Mouse (Mus musculus): ENCODE results near the gene Rpl11. TPM values are rescaled to one million over a fixed set of nuclear protein-coding genes. Genes with fewer than 3 reads are reported as not detected.
"Not testable (repeated sequence)": the region's sequence is repeated elsewhere in the genome, so short reads cannot be mapped to it uniquely, and the experiment has no call there.

The Rpl11 gene
- polyA plus RNA-seq, 1 experiment from 2014 or later, result 260 TPM

GRCm38 (mm10) chr4:136076776-136077538, 23.7 kb upstream of the Rpl11 start:
- Histone ChIP-seq H3K36me3 (replicated peaks; ENCODE audit: insufficient read depth, low read length) (no peaks in the 10 kb centered on the region), H3K27me3 (ENCODE audit: insufficient read depth, low read length) (peaks cover 20% of the 10 kb centered on the region), H3K9me3 (ENCODE audit: low read length) (no peaks in the 10 kb centered on the region), H3K4me3 (ENCODE audit: low read depth, low read length) (no peak overlapping the region), H3K9ac (replicated peaks) (no peak overlapping the region), H3K27ac (ENCODE audit: low read depth) (no peak overlapping the region), H3K4me1 (ENCODE audit: insufficient read depth) (no peaks in the 10 kb centered on the region), H3K4me2 (ENCODE audit: low read depth, low read length) (no peak overlapping the region)
- ATAC-seq (no peak), DNase-seq (no peak)
- TF ChIP-seq EP300 (IDR thresholded peaks at IDR 0.05; ENCODE audit: low read depth) (no peak), CTCF (IDR thresholded peaks at IDR 0.05; ENCODE audit: low read depth) (no peak)
- 45% methylated on average over 15 of the region's 15 CpGs for WGBS (ENCODE audit: insufficient replicate concordance)

GRCm38 (mm10) chr4:136071178-136071714, 18.0 kb upstream of the Rpl11 start:
- Histone ChIP-seq H3K27me3 (ENCODE audit: insufficient read depth, low read length) (peaks cover 12% of the 10 kb centered on the region), H3K27ac (ENCODE audit: low read depth) (no peak overlapping the region), H3K9ac (replicated peaks) (no peak overlapping the region), H3K4me2 (ENCODE audit: low read depth, low read length) (no peak overlapping the region), H3K4me1 (ENCODE audit: insufficient read depth) (peaks cover 10% of the 10 kb centered on the region), H3K4me3 (ENCODE audit: low read depth, low read length) (no peak overlapping the region), H3K36me3 (replicated peaks; ENCODE audit: insufficient read depth, low read length) (no peaks in the 10 kb centered on the region), H3K9me3 (ENCODE audit: low read length) (no peaks in the 10 kb centered on the region)
- peak; percentile 98 for TF ChIP-seq CTCF (IDR thresholded peaks at IDR 0.05; ENCODE audit: low read depth)
- no peak for TF ChIP-seq EP300 (IDR thresholded peaks at IDR 0.05; ENCODE audit: low read depth)
- peak; percentile 84 for DNase-seq
- WGBS (ENCODE audit: insufficient replicate concordance), result 5% methylated on average over 15 of the region's 15 CpGs
- ATAC-seq, result peak; percentile 66

GRCm38 (mm10) chr4:136070592-136070991, 17.4 kb upstream of the Rpl11 start:
- WGBS (ENCODE audit: insufficient replicate concordance), result 56% methylated on average over 6 of the region's 6 CpGs
- no peak overlapping the region for H3K27ac ChIP-seq (ENCODE audit: low read depth)
- no peak overlapping the region for H3K9ac ChIP-seq (replicated peaks)
- no peak for ATAC-seq
- peaks cover 10% of the 10 kb centered on the region for H3K4me1 ChIP-seq (ENCODE audit: insufficient read depth)
- H3K4me3 ChIP-seq (ENCODE audit: low read depth, low read length), result no peak overlapping the region
- no peaks in the 10 kb centered on the region for H3K9me3 ChIP-seq (ENCODE audit: low read length)
- H3K27me3 ChIP-seq (ENCODE audit: insufficient read depth, low read length), result peaks cover 12% of the 10 kb centered on the region
- DNase-seq, result no peak
- H3K4me2 ChIP-seq (ENCODE audit: low read depth, low read length), result no peak overlapping the region
- TF ChIP-seq CTCF (IDR thresholded peaks at IDR 0.05; ENCODE audit: low read depth) (no peak), EP300 (IDR thresholded peaks at IDR 0.05; ENCODE audit: low read depth) (no peak)
- H3K36me3 ChIP-seq (replicated peaks; ENCODE audit: insufficient read depth, low read length), result no peaks in the 10 kb centered on the region

GRCm38 (mm10) chr4:136069954-136070353, 16.7 kb upstream of the Rpl11 start:
- H3K27ac ChIP-seq (ENCODE audit: low read depth), result no peak overlapping the region
- TF ChIP-seq CTCF (IDR thresholded peaks at IDR 0.05; ENCODE audit: low read depth), result peak; percentile 98
- no peak for TF ChIP-seq EP300 (IDR thresholded peaks at IDR 0.05; ENCODE audit: low read depth)
- 3% methylated on average over 18 of the region's 18 CpGs for WGBS (ENCODE audit: insufficient replicate concordance)
- H3K4me1 ChIP-seq (ENCODE audit: insufficient read depth), result peaks cover 10% of the 10 kb centered on the region
- no peaks in the 10 kb centered on the region for H3K36me3 ChIP-seq (replicated peaks; ENCODE audit: insufficient read depth, low read length)
- H3K9me3 ChIP-seq (ENCODE audit: low read length), result no peaks in the 10 kb centered on the region
- DNase-seq (peak; percentile 86), ATAC-seq (peak; percentile 71)
- no peak overlapping the region for H3K4me2 ChIP-seq (ENCODE audit: low read depth, low read length)
- H3K4me3 ChIP-seq (ENCODE audit: low read depth, low read length), result no peak overlapping the region
- no peak overlapping the region for H3K9ac ChIP-seq (replicated peaks)
- peaks cover 12% of the 10 kb centered on the region for H3K27me3 ChIP-seq (ENCODE audit: insufficient read depth, low read length)

GRCm38 (mm10) chr4:136069313-136069712, 16.1 kb upstream of the Rpl11 start:
- 47% methylated on average over 4 of the region's 4 CpGs for WGBS (ENCODE audit: insufficient replicate concordance)
- no peak overlapping the region for H3K27ac ChIP-seq (ENCODE audit: low read depth)
- no peaks in the 10 kb centered on the region for H3K36me3 ChIP-seq (replicated peaks; ENCODE audit: insufficient read depth, low read length)
- ATAC-seq (peak; percentile 62), DNase-seq (no peak)
- H3K9me3 ChIP-seq (ENCODE audit: low read length), result no peaks in the 10 kb centered on the region
- TF ChIP-seq EP300 (IDR thresholded peaks at IDR 0.05; ENCODE audit: low read depth) (peak; percentile 61), CTCF (IDR thresholded peaks at IDR 0.05; ENCODE audit: low read depth) (no peak)
- H3K9ac ChIP-seq (replicated peaks), result no peak overlapping the region
- H3K4me3 ChIP-seq (ENCODE audit: low read depth, low read length), result no peak overlapping the region
- peaks cover 10% of the 10 kb centered on the region for H3K4me1 ChIP-seq (ENCODE audit: insufficient read depth)
- H3K4me2 ChIP-seq (ENCODE audit: low read depth, low read length), result no peak overlapping the region
- H3K27me3 ChIP-seq (ENCODE audit: insufficient read depth, low read length), result peaks cover 12% of the 10 kb centered on the region

- Histone ChIP-seq H3K36me3 (replicated peaks; ENCODE audit: insufficient read depth, low read length) (no peaks in the 10 kb centered on the region), H3K27me3 (ENCODE audit: insufficient read depth, low read length) (no peaks in the 10 kb centered on the region), H3K27ac (ENCODE audit: low read depth) (no peak overlapping the region), H3K4me3 (ENCODE audit: low read depth, low read length) (no peak overlapping the region), H3K9me3 (ENCODE audit: low read length) (no peaks in the 10 kb centered on the region), H3K4me2 (ENCODE audit: low read depth, low read length) (no peak overlapping the region), H3K4me1 (ENCODE audit: insufficient read depth) (no peaks in the 10 kb centered on the region), H3K9ac (replicated peaks) (no peak overlapping the region)
- WGBS (ENCODE audit: insufficient replicate concordance), result 89% methylated on average over 4 of the region's 4 CpGs
- ATAC-seq (no peak), DNase-seq (no peak)
- TF ChIP-seq CTCF (IDR thresholded peaks at IDR 0.05; ENCODE audit: low read depth) (0 out of 2 replicates have a peak, but pooled peaks have one; percentile 19), EP300 (IDR thresholded peaks at IDR 0.05; ENCODE audit: low read depth) (no peak)
Measured at GRCm38 (mm10) chr4:136063143-136063542, 9.9 kb upstream of the Rpl11 start.

- H3K36me3 ChIP-seq (replicated peaks; ENCODE audit: insufficient read depth, low read length); H3K27me3 ChIP-seq (ENCODE audit: insufficient read depth, low read length); H3K4me2 ChIP-seq (ENCODE audit: low read depth, low read length); H3K4me1 ChIP-seq (ENCODE audit: insufficient read depth); DNase-seq; H3K9me3 ChIP-seq (ENCODE audit: low read length); H3K27ac ChIP-seq (ENCODE audit: low read depth); ATAC-seq; H3K9ac ChIP-seq (replicated peaks); H3K4me3 ChIP-seq (ENCODE audit: low read depth, low read length): not testable (repeated sequence)
- 57% methylated on average over 9 of the region's 9 CpGs for WGBS (ENCODE audit: insufficient replicate concordance)
Measured at GRCm38 (mm10) chr4:136059800-136060488, 6.7 kb upstream of the Rpl11 start.
